Mouse (Mus musculus) neural tube, embryonic 11.5 days (tissue): ENCODE results near the gene Tle2. TPM values are rescaled to one million over a fixed set of nuclear protein-coding genes. Genes with fewer than 3 reads are reported as not detected.

Experiments used
- ATAC-seq: fragments of 200-750 bp; cut with Nextera tagmentation; 2 replicates; pipeline ENCODE4 v1.8.0; 2017; ENCODE audit warnings: moderate number of reproducible peaks, mild to moderate bottlenecking, moderate TSS enrichment, moderate library complexity; ENCODE audit not compliant: insufficient read depth, low FRiP score, low TSS enrichment
- DNase-seq: peaks from one replicate; pipeline ENCODE4 v3.0.0-alpha.2; 2015; ENCODE audit warnings: low spot score
- H3K27ac ChIP-seq: fragments of 300-500 bp; sonication (generic); 2 replicates; pipeline ENCODE4 v1.5.1; 2014; ENCODE audit warnings: low read depth, mild to moderate bottlenecking, low read length
- H3K27me3 ChIP-seq: fragments of 300-500 bp; sonication (generic); 2 replicates; pipeline ENCODE4 v1.6.1; 2014; ENCODE audit warnings: mild to moderate bottlenecking, low read length, mixed read lengths; ENCODE audit not compliant: control insufficient read depth, insufficient read depth
- H3K36me3 ChIP-seq: fragments of 300-500 bp; sonication (generic); 2 replicates; pipeline ENCODE4 v1.6.1; 2014; ENCODE audit warnings: mild to moderate bottlenecking, low read length, moderate library complexity, mixed read lengths; ENCODE audit not compliant: control insufficient read depth, insufficient read depth
- H3K4me1 ChIP-seq: fragments of 300-500 bp; sonication (generic); 2 replicates; pipeline ENCODE4 v1.6.1; 2014; ENCODE audit warnings: low read length, mixed read lengths; ENCODE audit not compliant: control insufficient read depth, insufficient read depth
- H3K4me2 ChIP-seq: fragments of 300-500 bp; sonication (generic); 2 replicates; pipeline ENCODE4 v1.6.1; 2014; ENCODE audit warnings: low read depth, mild to moderate bottlenecking, moderate library complexity
- H3K4me3 ChIP-seq: fragments of 300-500 bp; sonication (generic); 2 replicates; pipeline ENCODE4 v1.5.1; 2014; ENCODE audit warnings: low read depth, low read length
- H3K9ac ChIP-seq: fragments of 300-500 bp; sonication (generic); 2 replicates; pipeline ENCODE4 v1.6.1; 2014; ENCODE audit warnings: mild to moderate bottlenecking, low read length
- H3K9me3 ChIP-seq: fragments of 300-500 bp; sonication (generic); 2 replicates; pipeline ENCODE4 v1.6.1; 2016; ENCODE audit warnings: low read length; ENCODE audit not compliant: control insufficient read depth
- WGBS: fragments of 180-500 bp; shearing (Covaris S2); extraction: QIAGEN DNeasy Blood & Tissue Kit; methylation state at CpG from one replicate; pipeline ENCODE4 v1.1.7; 2014; 5-methylcytosine and 5-hydroxymethylcytosine counted together
- polyA plus RNA-seq: library from polyadenylated mRNA; unstranded; fragments of >200 nt; fragmentation: Nextera tagmentation; extraction: Ambion mirVana; gene quantifications from 2 replicates; pipeline ENCODE4 v1.2.1, GENCODE M21; 2014

The Tle2 gene
- polyA plus RNA-seq, 1 experiment from 2014 or later, result 7.0 TPM

GRCm38 (mm10) chr10:81569507-81570237 lies 4.7 kb upstream of the Tle2 start:
- ATAC-seq (no peak), DNase-seq (peak; percentile 41)
- H3K4me1 ChIP-seq, result peaks cover 27% of the 10 kb centered on the region
- H3K4me3 ChIP-seq, result no peak overlapping the region
- H3K27ac ChIP-seq, result 0 out of 2 replicates have a peak overlapping the region, but pooled peaks have one; percentile 23
- peaks cover 9% of the 10 kb centered on the region for H3K36me3 ChIP-seq
- H3K4me2 ChIP-seq, result no peak overlapping the region
- H3K9me3 ChIP-seq, result no peaks in the 10 kb centered on the region
- peaks cover 46% of the 10 kb centered on the region for H3K27me3 ChIP-seq
- 49% methylated on average over 9 of the region's 9 CpGs for WGBS
- no peak overlapping the region for H3K9ac ChIP-seq

GRCm38 (mm10) chr10:81570238-81570800 lies 4.0 kb upstream of the Tle2 start:
- peak overlapping the region; percentile 47 for H3K4me2 ChIP-seq
- H3K9ac ChIP-seq, result no peak overlapping the region
- H3K36me3 ChIP-seq, result peaks cover 5% of the 10 kb centered on the region
- ATAC-seq (peak; percentile 17; the same call in 1 of the 2 replicates), DNase-seq (peak; percentile 33)
- under 1% methylated on average over 10 of the region's 11 CpGs for WGBS
- 0 out of 2 replicates have a peak overlapping the region, but pooled peaks have one; percentile 23 for H3K27ac ChIP-seq
- peaks cover 31% of the 10 kb centered on the region for H3K4me1 ChIP-seq
- peak overlapping the region; percentile 26; the same call in 1 of the 2 replicates for H3K4me3 ChIP-seq
- H3K27me3 ChIP-seq, result peaks cover 46% of the 10 kb centered on the region
- no peaks in the 10 kb centered on the region for H3K9me3 ChIP-seq

- Histone ChIP-seq H3K4me2 (peak overlapping the region; percentile 47), H3K27me3 (peaks cover 47% of the 10 kb centered on the region), H3K9me3 (no peaks in the 10 kb centered on the region), H3K27ac (0 out of 2 replicates have a peak overlapping the region, but pooled peaks have one; percentile 23), H3K9ac (no peak overlapping the region), H3K4me1 (peaks cover 35% of the 10 kb centered on the region), H3K36me3 (no peaks in the 10 kb centered on the region), H3K4me3 (peak overlapping the region; percentile 26)
- DNase-seq (peak; percentile 97), ATAC-seq (peak; percentile 68)
- under 1% methylated on average over 32 of the region's 34 CpGs for WGBS
Observed at GRCm38 (mm10) chr10:81570831-81571500, 3.4 kb upstream of the Tle2 start.

- WGBS, result 0% methylated on average over 18 of the region's 18 CpGs
- peak; percentile 95 for DNase-seq
- Histone ChIP-seq H3K4me2 (peak overlapping the region; percentile 47), H3K4me1 (peaks cover 35% of the 10 kb centered on the region), H3K27me3 (peaks cover 48% of the 10 kb centered on the region), H3K9me3 (no peaks in the 10 kb centered on the region), H3K9ac (no peak overlapping the region), H3K36me3 (no peaks in the 10 kb centered on the region), H3K27ac (no peak overlapping the region), H3K4me3 (peak overlapping the region; percentile 26)
- peak; percentile 92 for ATAC-seq
Observed at GRCm38 (mm10) chr10:81571501-81571876, 2.9 kb upstream of the Tle2 start.

GRCm38 (mm10) chr10:81572133-81572671 lies 2.2 kb upstream of the Tle2 start:
- peak overlapping the region; percentile 21 for H3K4me2 ChIP-seq
- no peak for DNase-seq
- no peak overlapping the region for H3K27ac ChIP-seq
- H3K27me3 ChIP-seq, result peaks cover 52% of the 10 kb centered on the region
- H3K4me1 ChIP-seq, result peaks cover 35% of the 10 kb centered on the region
- no peak overlapping the region for H3K9ac ChIP-seq
- H3K9me3 ChIP-seq, result no peaks in the 10 kb centered on the region
- no peak overlapping the region for H3K4me3 ChIP-seq
- ATAC-seq, result no peak
- H3K36me3 ChIP-seq, result no peaks in the 10 kb centered on the region
- WGBS, result 2% methylated on average over 9 of the region's 9 CpGs

DNA sequence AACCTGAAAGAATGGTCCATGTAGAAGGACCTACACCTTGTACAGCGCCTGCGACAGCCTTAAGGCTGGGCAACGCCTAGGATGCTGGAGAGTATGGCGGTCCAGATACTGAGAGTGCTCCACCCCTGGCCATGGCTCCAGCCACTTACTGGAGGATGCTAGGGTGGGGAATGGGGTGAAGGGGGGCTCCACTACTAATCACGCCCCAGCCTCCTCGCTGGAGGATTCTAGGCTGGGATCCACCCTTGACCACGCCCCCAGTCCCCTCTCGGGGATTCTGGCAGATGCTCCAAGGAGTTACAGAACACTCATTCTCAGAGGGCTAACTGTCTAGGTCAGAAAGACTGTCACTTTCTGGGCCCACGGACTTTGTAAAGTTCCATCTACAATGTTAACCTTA lies 1.4 kb upstream of the Tle2 start:
- no peak for ATAC-seq
- no peak overlapping the region; the same call in 1 of the 2 replicates for H3K4me2 ChIP-seq
- DNase-seq, result no peak
- 7% methylated on average over 9 of the region's 9 CpGs for WGBS
- no peak overlapping the region for H3K4me3 ChIP-seq
- H3K36me3 ChIP-seq, result no peaks in the 10 kb centered on the region
- peaks cover 35% of the 10 kb centered on the region for H3K4me1 ChIP-seq
- no peak overlapping the region for H3K9ac ChIP-seq
- peaks cover 47% of the 10 kb centered on the region for H3K27me3 ChIP-seq
- H3K27ac ChIP-seq, result no peak overlapping the region
- no peaks in the 10 kb centered on the region for H3K9me3 ChIP-seq

- peak overlapping the region; percentile 65 for H3K4me2 ChIP-seq
- H3K36me3 ChIP-seq, result no peaks in the 10 kb centered on the region
- H3K4me3 ChIP-seq, result peak overlapping the region; percentile 41
- H3K27me3 ChIP-seq, result peaks cover 46% of the 10 kb centered on the region
- H3K9me3 ChIP-seq, result no peaks in the 10 kb centered on the region
- H3K27ac ChIP-seq, result no peak overlapping the region
- under 1% methylated on average over 30 of the region's 30 CpGs for WGBS
- peak overlapping the region; percentile 56 for H3K9ac ChIP-seq
- ATAC-seq (no peak), DNase-seq (peak; percentile 51)
- peaks cover 21% of the 10 kb centered on the region for H3K4me1 ChIP-seq
Observed at GRCm38 (mm10) chr10:81575208-81575631, 859 bp downstream of the Tle2 start.

DNA sequence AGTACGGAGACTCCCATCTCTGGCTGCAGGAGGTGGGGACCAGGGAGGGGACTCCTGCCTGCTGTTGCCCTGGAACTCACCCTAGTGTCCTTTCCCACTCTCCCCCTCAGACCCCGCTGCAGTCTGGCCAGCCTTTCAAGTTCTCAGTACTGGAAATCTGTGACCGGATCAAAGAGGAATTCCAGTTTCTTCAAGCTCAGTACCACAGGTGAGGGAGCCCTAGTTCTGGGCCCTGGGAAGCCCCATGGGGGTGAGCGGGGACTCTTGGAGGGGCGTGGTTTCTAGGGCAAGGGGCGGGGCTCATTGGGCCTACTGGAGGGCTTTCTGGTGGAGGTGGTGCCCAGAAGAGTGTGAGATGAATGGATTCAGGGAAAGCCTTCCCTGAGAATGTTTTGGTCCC lies 1.3 kb downstream of the Tle2 start:
- DNase-seq, result no peak
- H3K4me2 ChIP-seq, result peak overlapping the region; percentile 65
- ATAC-seq, result no peak
- peak overlapping the region; percentile 56 for H3K9ac ChIP-seq
- H3K9me3 ChIP-seq, result no peaks in the 10 kb centered on the region
- H3K4me1 ChIP-seq, result peaks cover 17% of the 10 kb centered on the region
- no peak overlapping the region for H3K27ac ChIP-seq
- 2% methylated on average over 6 of the region's 6 CpGs for WGBS
- peak overlapping the region; percentile 41 for H3K4me3 ChIP-seq
- H3K36me3 ChIP-seq, result no peaks in the 10 kb centered on the region
- H3K27me3 ChIP-seq, result peaks cover 48% of the 10 kb centered on the region
